Mouse (Mus musculus): ENCODE measurements around the gene Gm38393. TPM values are rescaled to one million over a fixed set of nuclear protein-coding genes. Genes with fewer than 3 reads are reported as not detected.

The Gm38393 gene
- not detected in 4 replicates for total RNA-seq (2023)

DNA sequence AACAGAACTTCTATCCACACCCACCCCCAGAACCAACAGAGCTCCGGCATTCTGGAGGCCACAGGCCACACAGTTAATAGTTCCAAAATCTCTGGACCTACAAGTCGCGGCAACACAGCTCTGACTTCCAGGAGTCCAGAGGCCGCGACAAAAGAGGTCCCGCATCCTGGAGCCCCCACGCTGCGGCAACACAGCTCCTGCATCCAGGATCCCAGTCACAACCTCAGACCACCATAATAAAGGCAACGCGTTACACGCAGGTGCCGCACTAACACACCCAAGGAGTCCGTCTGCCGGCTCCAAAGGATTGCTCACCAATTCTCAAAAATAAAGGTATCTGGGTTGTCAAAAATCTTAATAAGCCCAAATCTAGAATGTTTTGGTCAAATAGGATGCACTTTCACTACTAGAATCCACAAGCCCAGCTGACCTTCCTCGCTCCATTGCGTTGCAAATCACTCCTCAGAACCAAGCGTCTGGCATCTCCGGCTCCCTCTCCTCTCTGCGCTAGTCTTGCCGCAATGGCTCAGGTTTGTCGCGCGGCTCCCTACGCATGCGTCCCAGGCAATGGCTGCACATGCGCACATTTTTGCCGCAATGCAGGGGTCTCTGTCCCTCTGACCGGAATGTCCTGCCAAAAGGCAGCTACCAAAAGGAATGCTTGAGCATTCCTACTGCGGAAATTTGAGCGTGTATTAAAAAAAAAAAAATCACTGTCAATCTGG lies at the start of gene Gm38393, which contains the start of gene Snurf:
TSS of gene Gm38393 (minus strand) at position 459 of the 725 bp plus-strand sequence.
TSS of gene Snurf (minus strand) at position 444 of the 725 bp plus-strand sequence.

Other genes with a start within 250 kb of the Gm38393 start
- not detected in 4 replicates for gene Snurf, start within 50 bp of the Gm38393 start, total RNA-seq (2023)
- not detected in 4 replicates for gene Snrpn, start 135.2 kb upstream of the Gm38393 start, total RNA-seq (2023)